Mouse (Mus musculus) bone marrow macrophage, adult 2 months (primary cell): ENCODE results near the gene Tmem50b.

Experiments used
- CTCF ChIP-seq: IDR thresholded peaks from 2 replicates; pipeline ENCODE4 v1.5.1; 2012; ENCODE audit warnings: low read depth, mild to moderate bottlenecking, low read length, moderate library complexity
- POLR2A ChIP-seq: IDR thresholded peaks from 2 replicates; pipeline ENCODE4 v1.6.1; 2012; ENCODE audit warnings: mild to moderate bottlenecking, low read depth, low read length, borderline replicate concordance

GRCm38 (mm10) chr16:91531856-91532255 lies 65.7 kb downstream of the Tmem50b start:
- no peak for TF ChIP-seq CTCF
- no peak for TF ChIP-seq POLR2A
